Mouse (Mus musculus) thymus, adult 2 months (tissue): Measurements from ENCODE around the gene R3hdm4.

Experiments
- CTCF ChIP-seq: fragments of 200-500 bp; IDR thresholded peaks from 2 replicates; pipeline ENCODE4 v1.5.1; 2012; ENCODE audit warnings: mild to moderate bottlenecking, control low read depth, low read length, moderate library complexity, borderline replicate concordance; ENCODE audit not compliant: control insufficient read depth, poor library complexity, insufficient read depth; ENCODE audit errors: extremely low read depth
- POLR2A ChIP-seq: fragments of 200-500 bp; IDR thresholded peaks from 2 replicates; pipeline ENCODE4 v1.6.1; 2012; ENCODE audit warnings: mild to moderate bottlenecking, low read length, control low read depth, moderate library complexity; ENCODE audit not compliant: control insufficient read depth, poor library complexity, insufficient read depth; ENCODE audit errors: extremely low read depth

DNA sequence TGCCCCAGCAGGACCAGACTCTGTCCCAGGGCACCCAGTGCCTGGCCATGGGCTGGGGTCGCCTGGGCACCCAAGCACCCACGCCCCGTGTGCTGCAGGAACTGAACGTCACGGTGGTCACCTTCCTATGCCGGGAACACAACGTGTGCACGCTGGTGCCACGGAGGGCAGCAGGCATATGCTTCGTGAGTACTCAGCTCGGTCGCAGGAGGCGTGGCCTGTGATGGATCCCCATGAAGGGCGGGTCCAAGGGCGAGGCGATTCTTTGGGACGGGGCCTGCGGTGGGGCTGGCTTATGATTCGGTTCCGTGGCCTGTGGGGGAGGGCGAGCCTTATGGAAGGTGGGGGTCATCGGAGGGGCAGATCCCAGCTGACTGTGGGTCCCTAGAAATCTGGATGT lies 39.0 kb downstream of the R3hdm4 start:
- TF ChIP-seq CTCF: no peak
- TF ChIP-seq POLR2A: no peak
